Mouse (Mus musculus) CD4-positive naive resting alpha-beta T cell, adult 57 days (primary cell): Measurements from ENCODE around the gene Olfr1367. TPM values are rescaled to one million over a fixed set of nuclear protein-coding genes. Genes with fewer than 3 reads are reported as not detected.

Experiments
- total RNA-seq: library from RNA; stranded (reverse); gene quantifications from one replicate; pipeline ENCODE4 v1.2.4, GENCODE M21; 2023

Gene Olfr1367
- total RNA-seq = not detected

DNA sequence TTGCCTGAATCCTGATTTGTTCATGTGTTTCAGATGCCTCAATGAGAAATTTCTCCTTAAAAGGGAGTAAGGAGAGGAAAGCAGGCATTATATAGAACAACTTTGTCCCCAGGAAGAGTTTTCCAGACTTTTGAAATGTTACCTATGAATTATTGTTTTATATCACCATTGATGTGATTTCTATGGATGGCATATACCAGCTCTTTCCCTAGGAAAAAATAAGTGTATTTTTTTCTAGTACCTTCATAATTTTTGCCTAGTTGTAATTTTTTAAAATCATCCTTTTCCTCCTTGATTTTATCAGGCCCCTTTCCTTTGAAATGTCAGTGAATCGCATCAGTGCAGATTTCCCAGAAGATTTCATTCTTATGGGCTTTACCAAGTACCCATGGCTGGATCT lies at the start of gene Olfr1367:
TSS of gene Olfr1367 (plus strand) at position 301 of the 400 bp plus-strand sequence.

DNA sequence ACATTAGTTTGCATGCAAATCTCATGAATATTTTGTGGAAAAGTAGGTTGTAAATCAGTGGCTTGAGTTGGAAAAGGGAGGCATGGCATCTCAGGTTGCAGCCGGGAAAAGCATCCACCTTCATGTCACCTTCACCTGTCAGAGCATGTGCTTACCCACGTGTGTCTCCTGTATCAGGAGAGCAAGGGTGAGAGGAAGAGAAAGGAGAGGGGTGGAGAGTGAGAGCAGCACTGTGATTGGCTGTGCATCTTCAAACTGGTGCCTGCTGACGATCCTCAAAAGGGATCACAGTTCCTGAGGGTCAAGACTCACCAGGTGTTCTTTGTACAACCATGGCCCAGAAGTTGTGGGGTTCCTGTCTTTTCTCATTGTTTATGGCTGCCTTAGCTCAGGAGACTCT lies 34.8 kb upstream of the Olfr1367 start, which contains the start of gene Gpx6:
TSS of gene Gpx6 (plus strand) at position 200 of the 400 bp plus-strand sequence.

DNA sequence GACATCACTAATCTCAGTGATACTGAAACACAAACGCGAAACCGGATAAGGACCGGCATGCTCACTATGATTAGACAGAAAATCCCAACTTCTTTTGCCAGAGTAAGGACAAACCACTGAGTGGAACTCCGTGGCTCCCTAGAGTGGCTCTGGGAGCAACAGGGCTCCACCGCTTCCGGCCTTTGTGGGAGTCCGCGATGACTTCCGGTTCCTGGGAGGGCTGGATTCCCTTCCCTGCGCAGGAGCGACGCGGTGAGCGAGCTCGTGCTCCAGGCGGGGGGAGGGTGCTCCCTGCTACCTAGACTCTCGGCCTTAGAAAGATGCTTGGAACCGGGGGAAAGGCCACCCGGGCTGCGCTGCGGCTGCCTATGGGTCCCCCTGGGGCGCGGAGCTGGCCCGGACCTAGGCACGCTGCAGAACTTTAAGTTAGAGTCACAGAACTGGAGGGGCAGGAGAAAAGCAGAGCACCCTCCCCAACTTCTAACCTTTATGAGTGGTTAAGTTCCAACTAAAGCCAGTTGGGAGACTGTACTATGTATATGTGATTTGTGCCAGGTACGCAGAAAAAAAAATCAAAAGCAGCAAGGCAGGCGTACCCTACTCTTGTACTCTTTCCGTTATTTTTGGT lies 16.0 kb downstream of the Olfr1367 start, which contains the start of gene Zscan12:
TSS of gene Zscan12 (plus strand) at position 200 of the 628 bp plus-strand sequence.

Other genes with a start within 250 kb of the Olfr1367 start
- gene Olfr1369-ps1, start 235.4 kb upstream of the Olfr1367 start, total RNA-seq = 0.27 TPM
- gene Olfr263, start 217.3 kb upstream of the Olfr1367 start, total RNA-seq = not detected
- not detected for gene Olfr1368, start 201.0 kb upstream of the Olfr1367 start, total RNA-seq
- gene Trim27, start 167.5 kb upstream of the Olfr1367 start, total RNA-seq = 80.0 TPM
- gene Gpx5, start 54.2 kb upstream of the Olfr1367 start, total RNA-seq = not detected
- gene Gpx6, start 34.8 kb upstream of the Olfr1367 start, total RNA-seq = not detected
- gene Zscan12, start 15.9 kb downstream of the Olfr1367 start, total RNA-seq = 6.0 TPM
- 57.3 TPM for gene Zkscan3, start 55.8 kb downstream of the Olfr1367 start, total RNA-seq
- not detected for gene Pgbd1, start 94.1 kb downstream of the Olfr1367 start, total RNA-seq
- gene Zscan26, start 106.8 kb downstream of the Olfr1367 start, total RNA-seq = 58.2 TPM
- gene Nkapl, start 121.6 kb downstream of the Olfr1367 start, total RNA-seq = not detected
- gene Zkscan4, start 132.0 kb downstream of the Olfr1367 start, total RNA-seq = not detected
- not detected for gene Gm10065, start 132.5 kb downstream of the Olfr1367 start, total RNA-seq
- gene AK157302, start 148.3 kb downstream of the Olfr1367 start, total RNA-seq = 5.1 TPM
- gene Gm11273, start 154.5 kb downstream of the Olfr1367 start, total RNA-seq = 17.7 TPM
- 9.6 TPM for gene Zkscan8, start 184.2 kb downstream of the Olfr1367 start, total RNA-seq
- not detected for gene Olfr1366, start 195.9 kb downstream of the Olfr1367 start, total RNA-seq
- not detected for gene Olfr1535, start 213.0 kb downstream of the Olfr1367 start, total RNA-seq
- not detected for gene Olfr1364, start 234.8 kb downstream of the Olfr1367 start, total RNA-seq